Mouse (Mus musculus) ES-Bruce4 (cell line): ENCODE results near the gene Ankrd54. TPM values are rescaled to one million over a fixed set of nuclear protein-coding genes. Genes with fewer than 3 reads are reported as not detected.

Experiments used
- H3K27ac ChIP-seq: 2 replicates; pipeline ENCODE4 v1.5.1; 2012; ENCODE audit warnings: low read length, inconsistent platforms; ENCODE audit not compliant: insufficient read depth
- H3K27me3 ChIP-seq: 2 replicates; pipeline ENCODE4 v1.6.1; 2012; ENCODE audit warnings: mild to moderate bottlenecking, low read length, inconsistent platforms; ENCODE audit not compliant: control insufficient read depth, poor library complexity, insufficient read depth, severe bottlenecking
- H3K36me3 ChIP-seq: 2 replicates; pipeline ENCODE4 v1.6.1; 2012; ENCODE audit warnings: inconsistent platforms, mild to moderate bottlenecking, low read length, moderate library complexity; ENCODE audit not compliant: control insufficient read depth, poor library complexity, insufficient read depth, severe bottlenecking
- H3K4me1 ChIP-seq: one replicate; pipeline ENCODE4 v1.8.1; 2011; ENCODE audit warnings: low read length; ENCODE audit not compliant: control insufficient read depth, insufficient read depth
- H3K4me3 ChIP-seq: 2 replicates; pipeline ENCODE4 v1.5.1; 2011; ENCODE audit warnings: low read depth, mild to moderate bottlenecking, low read length
- H3K9ac ChIP-seq: 2 replicates; pipeline ENCODE4 v1.6.1; 2012; ENCODE audit warnings: low read depth, mild to moderate bottlenecking, inconsistent platforms; ENCODE audit not compliant: poor library complexity, severe bottlenecking
- H3K9me3 ChIP-seq: replicated peaks from 2 replicates; pipeline ENCODE4 v1.6.1; 2012; ENCODE audit warnings: mild to moderate bottlenecking, low read length, inconsistent platforms; ENCODE audit not compliant: control insufficient read depth, poor library complexity, insufficient read depth, severe bottlenecking
- CTCF ChIP-seq: IDR thresholded peaks from one replicate; pipeline ENCODE4 v1.8.1; 2011; ENCODE audit warnings: low read depth, low read length
- EP300 ChIP-seq: IDR thresholded peaks from 2 replicates; pipeline ENCODE4 v1.6.1; 2011; ENCODE audit warnings: low read depth, low read length; ENCODE audit not compliant: insufficient read depth
- POLR2A ChIP-seq: IDR thresholded peaks from one replicate; pipeline ENCODE4 v1.8.1; 2011; ENCODE audit warnings: low read length; ENCODE audit not compliant: insufficient read depth
- polyA plus RNA-seq: library from polyadenylated mRNA; stranded (reverse); fragments of >200 nt; gene quantifications from 2 replicates; pipeline ENCODE4 v1.2.4, GENCODE M21; 2011; ENCODE audit warnings: low read depth; ENCODE audit not compliant: missing spikeins, insufficient read depth, insufficient read length

Gene Ankrd54
- polyA plus RNA-seq, 1 experiment, result 18.2 TPM

- no peaks in the 10 kb centered on the region for H3K9me3 ChIP-seq
- no peaks in the 10 kb centered on the region for H3K36me3 ChIP-seq
- no peak overlapping the region for H3K27ac ChIP-seq
- no peaks in the 10 kb centered on the region for H3K27me3 ChIP-seq
- TF ChIP-seq CTCF (no peak), EP300 (peak; percentile 46; the same call in 1 of the 2 replicates)
- H3K4me1 ChIP-seq, result no peaks in the 10 kb centered on the region
- peak overlapping the region; percentile 63 for H3K4me3 ChIP-seq
- peak overlapping the region; percentile 7; the same call in 1 of the 2 replicates for H3K9ac ChIP-seq
Observed at GRCm38 (mm10) chr15:79030551-79031435, 31.9 kb downstream of the Ankrd54 start.

GRCm38 (mm10) chr15:79029519-79030241 lies 33.0 kb downstream of the Ankrd54 start:
- Histone ChIP-seq H3K4me1 (no peaks in the 10 kb centered on the region), H3K4me3 (no peak overlapping the region), H3K27me3 (no peaks in the 10 kb centered on the region), H3K9ac (no peak overlapping the region), H3K27ac (no peak overlapping the region), H3K36me3 (no peaks in the 10 kb centered on the region), H3K9me3 (no peaks in the 10 kb centered on the region)
- TF ChIP-seq POLR2A, result no peak
- no peak for TF ChIP-seq EP300
- TF ChIP-seq CTCF, result no peak

- no peaks in the 10 kb centered on the region for H3K4me1 ChIP-seq
Observed at GRCm38 (mm10) chr15:79028823-79029484, 33.7 kb downstream of the Ankrd54 start.

GRCm38 (mm10) chr15:79028237-79028738 lies 34.4 kb downstream of the Ankrd54 start, which contains the start of gene H1f0:
TSS of gene H1f0 (plus strand) at chr15:79028450.
- no peaks in the 10 kb centered on the region for H3K27me3 ChIP-seq
- H3K9me3 ChIP-seq, result no peaks in the 10 kb centered on the region
- TF ChIP-seq CTCF (no peak), POLR2A (no peak), EP300 (0 out of 2 replicates have a peak, but pooled peaks have one; percentile 25)
- H3K4me3 ChIP-seq, result peak within 1 kb of the TSS; percentile 67
- no peak within 1 kb of the TSS for H3K27ac ChIP-seq
- H3K4me1 ChIP-seq, result no peaks in the 10 kb centered on the region
- no peaks in the 10 kb centered on the region for H3K36me3 ChIP-seq
- peak within 1 kb of the TSS; percentile 97 for H3K9ac ChIP-seq

More at GRCm38 (mm10) chr15:79028823-79029484, 33.7 kb downstream of the Ankrd54 start:
- Histone ChIP-seq H3K9me3 (no peaks in the 10 kb centered on the region), H3K9ac (peak overlapping the region; percentile 97), H3K4me3 (peak overlapping the region; percentile 67), H3K36me3 (no peaks in the 10 kb centered on the region), H3K27me3 (no peaks in the 10 kb centered on the region), H3K27ac (no peak overlapping the region)
- no peak for TF ChIP-seq EP300
- TF ChIP-seq POLR2A, result no peak

- no peaks in the 10 kb centered on the region for H3K9me3 ChIP-seq
- no peaks in the 10 kb centered on the region for H3K4me1 ChIP-seq
- H3K27ac ChIP-seq, result no peak overlapping the region
Observed at GRCm38 (mm10) chr15:79027291-79028205, 35.1 kb downstream of the Ankrd54 start.

More at GRCm38 (mm10) chr15:79027291-79028205, 35.1 kb downstream of the Ankrd54 start:
- Histone ChIP-seq H3K36me3 (no peaks in the 10 kb centered on the region), H3K4me3 (peak overlapping the region; percentile 67), H3K27me3 (no peaks in the 10 kb centered on the region), H3K9ac (peak overlapping the region; percentile 97)
- no peak for TF ChIP-seq POLR2A
- TF ChIP-seq EP300, result no peak
- no peak for TF ChIP-seq CTCF
